Mouse (Mus musculus) ES-E14 (cell line): ENCODE results near the gene Myo7a. TPM values are rescaled to one million over a fixed set of nuclear protein-coding genes. Genes with fewer than 3 reads are reported as not detected.

ENCODE experiments used
- DNase-seq: peaks from one replicate; pipeline ENCODE4 v3.0.0-alpha.2; 2013; ENCODE audit warnings: low read depth, low spot score
- H3K27ac ChIP-seq: 2 replicates; pipeline ENCODE4 v1.5.1; 2012; ENCODE audit warnings: low read depth, mild to moderate bottlenecking, low read length, moderate library complexity, mixed read lengths; ENCODE audit not compliant: poor library complexity, insufficient read depth, severe bottlenecking
- H3K36me3 ChIP-seq: 2 replicates; pipeline ENCODE4 v1.6.1; 2012; ENCODE audit warnings: mild to moderate bottlenecking, low read length, moderate library complexity, mixed read lengths; ENCODE audit not compliant: control insufficient read depth, poor library complexity, insufficient read depth, severe bottlenecking
- H3K4me1 ChIP-seq, 2 experiments: fragments of 150-350 bp in 1 of 2; sonication (generic) in 1 of 2; 2 replicates each; pipeline ENCODE4 v1.6.1; 2012; ENCODE audit warnings: low read length in 2 of 2, mild to moderate bottlenecking in 1 of 2, mixed read lengths in 1 of 2; ENCODE audit not compliant: control insufficient read depth in 2 of 2, insufficient read depth in 2 of 2, poor library complexity in 1 of 2
- H3K4me3 ChIP-seq, 2 experiments: fragments of 150-350 bp in 1 of 2; sonication (generic) in 1 of 2; 2 replicates each; pipeline ENCODE4 v1.5.1; 2012; ENCODE audit warnings: low read length in 2 of 2, low read depth in 1 of 2, mild to moderate bottlenecking in 1 of 2, mixed read lengths in 1 of 2; ENCODE audit not compliant: insufficient read depth in 1 of 2, poor library complexity in 1 of 2, severe bottlenecking in 1 of 2
- H3K9ac ChIP-seq: 2 replicates; pipeline ENCODE4 v1.6.1; 2012; ENCODE audit warnings: low read depth, mild to moderate bottlenecking, low read length, mixed read lengths; ENCODE audit not compliant: poor library complexity, insufficient read depth, severe bottlenecking
- H3K9me3 ChIP-seq: fragments of 150-350 bp; sonication (generic); 2 replicates; pipeline ENCODE4 v1.6.1; 2012; ENCODE audit warnings: low read depth, mild to moderate bottlenecking, low read length; ENCODE audit not compliant: control insufficient read depth, insufficient read depth
- CHD2 ChIP-seq: IDR thresholded peaks from 2 replicates; pipeline ENCODE4 v1.6.1; 2014; ENCODE audit warnings: mild to moderate bottlenecking, low read depth, low read length, inconsistent platforms
- HCFC1 ChIP-seq: IDR thresholded peaks from 2 replicates; pipeline ENCODE4 v1.6.1; 2012; ENCODE audit warnings: low read length, inconsistent platforms, borderline replicate concordance; ENCODE audit not compliant: insufficient read depth
- MAFK ChIP-seq: IDR thresholded peaks from 2 replicates; pipeline ENCODE4 v1.6.1; 2014; ENCODE audit warnings: mild to moderate bottlenecking, low read depth, low read length, inconsistent platforms; ENCODE audit not compliant: insufficient read depth
- ZC3H11A ChIP-seq: IDR thresholded peaks from 2 replicates; pipeline ENCODE4 v1.6.1; 2012; ENCODE audit warnings: low read depth, mild to moderate bottlenecking, inconsistent platforms, low read length, borderline replicate concordance
- ZNF384 ChIP-seq: IDR thresholded peaks from 2 replicates; pipeline ENCODE4 v1.6.1; 2012; ENCODE audit warnings: low read depth, low read length, inconsistent platforms
- in situ Hi-C, 2 experiments: fragments of 600-800 bp; cut with MboI; formaldehyde crosslinking; loops; one replicate each; pipeline ENCODE4 v1.15.1; 2025; ENCODE audit warnings: low sequenced_read_pairs in 2 of 2, inconsistent platforms in 1 of 2; ENCODE audit not compliant: unreplicated experiment in 2 of 2
- total RNA-seq: library from RNA; depleted of rRNA; stranded (reverse); fragments of 300-350 nt; gene quantifications from 2 replicates; pipeline ENCODE4 v1.2.3, GENCODE M21; 2012

Myo7a gene
- total RNA-seq, 1 experiment, result 1.8 TPM

DNA sequence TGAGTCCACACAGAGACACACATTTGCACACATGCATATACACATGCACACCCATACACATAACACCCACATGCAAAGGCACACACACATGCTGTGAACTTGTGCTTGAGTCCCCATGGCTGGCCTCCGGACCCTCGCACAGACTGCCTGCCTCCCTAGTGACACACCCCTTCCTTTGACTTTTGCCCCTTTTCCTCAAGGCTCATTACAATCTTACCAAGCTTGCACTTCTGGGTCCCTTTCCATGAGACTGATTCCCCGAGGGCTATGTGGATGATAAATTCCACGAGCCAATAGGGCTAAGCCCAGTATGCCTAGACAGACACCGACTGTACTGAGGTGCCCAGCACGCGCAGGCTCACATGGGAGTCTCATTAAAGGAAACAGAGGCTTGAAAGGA, 13.1 kb downstream of the Myo7a start:
- Histone ChIP-seq H3K36me3 (no peaks in the 10 kb centered on the region), H3K4me3 (no peak overlapping the region), H3K27ac (no peak overlapping the region), H3K9ac (no peak overlapping the region), H3K9me3 (no peaks in the 10 kb centered on the region), H3K4me1 (peaks cover 0 to 4% of the 10 kb centered on the region in 2 experiments; a peak in 2 of 4 replicates)
- in situ Hi-C loops, result no loop called here
- DNase-seq, result no peak
- TF ChIP-seq MAFK (no peak), ZNF384 (no peak), CHD2 (no peak), HCFC1 (no peak), ZC3H11A (no peak)

DNA sequence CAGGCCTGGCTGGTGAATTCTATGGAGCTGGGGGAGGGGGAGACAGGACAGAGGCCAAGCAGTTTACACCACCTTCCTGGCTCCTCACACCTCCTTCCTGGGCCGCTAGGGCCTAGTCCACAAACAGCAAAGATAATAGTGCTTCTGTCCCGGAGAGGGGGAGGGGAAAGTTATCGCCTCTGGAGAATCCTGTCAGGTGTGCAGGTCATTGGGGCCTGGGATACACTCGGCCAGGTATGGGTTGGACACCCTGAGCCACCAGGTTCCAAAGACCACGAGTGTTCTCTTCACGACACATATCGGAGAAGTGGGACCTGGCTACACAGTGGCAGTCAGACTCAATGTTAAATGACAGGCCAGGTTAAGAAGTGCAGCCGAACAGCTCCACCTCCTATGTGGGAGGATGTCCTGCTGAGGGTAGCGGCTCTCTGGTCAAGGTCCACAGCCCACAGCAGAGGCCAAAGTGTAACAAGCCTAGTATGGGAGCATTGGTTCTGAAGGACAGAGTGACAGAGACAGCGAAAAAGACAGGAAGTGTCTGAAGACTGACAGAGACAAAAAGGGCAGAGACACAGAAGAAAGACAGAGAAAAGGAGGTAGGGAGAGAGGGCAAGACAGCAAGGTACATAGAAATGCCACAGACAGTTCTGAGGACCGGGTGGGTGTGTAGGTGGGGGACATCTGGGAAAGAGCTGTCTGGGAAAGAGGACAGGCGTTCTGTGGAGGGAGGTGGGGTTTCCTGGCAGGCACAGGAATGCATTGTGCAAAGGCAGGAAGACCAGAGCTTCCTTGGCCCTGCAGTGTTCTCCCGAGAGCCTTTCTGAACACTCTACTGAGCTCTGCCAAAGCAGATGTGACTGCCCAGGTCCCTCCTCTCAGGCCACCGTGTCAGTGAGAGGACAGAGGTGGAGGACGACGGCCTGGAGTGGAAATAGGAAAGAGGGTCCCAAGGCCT, 14.6 kb downstream of the Myo7a start:
- no peaks in the 10 kb centered on the region for H3K36me3 ChIP-seq
- in situ Hi-C loops, result no loop called here
- no peak overlapping the region for H3K9ac ChIP-seq
- no peak overlapping the region for H3K27ac ChIP-seq
- DNase-seq, result no peak
- no peaks in the 10 kb centered on the region for H3K9me3 ChIP-seq
- H3K4me3 ChIP-seq, result no peak overlapping the region
- TF ChIP-seq ZNF384 (no peak), ZC3H11A (no peak), HCFC1 (no peak)
- H3K4me1 ChIP-seq, result peaks cover 0 to 4% of the 10 kb centered on the region in 2 experiments; a peak in 1 of 4 replicates

DNA sequence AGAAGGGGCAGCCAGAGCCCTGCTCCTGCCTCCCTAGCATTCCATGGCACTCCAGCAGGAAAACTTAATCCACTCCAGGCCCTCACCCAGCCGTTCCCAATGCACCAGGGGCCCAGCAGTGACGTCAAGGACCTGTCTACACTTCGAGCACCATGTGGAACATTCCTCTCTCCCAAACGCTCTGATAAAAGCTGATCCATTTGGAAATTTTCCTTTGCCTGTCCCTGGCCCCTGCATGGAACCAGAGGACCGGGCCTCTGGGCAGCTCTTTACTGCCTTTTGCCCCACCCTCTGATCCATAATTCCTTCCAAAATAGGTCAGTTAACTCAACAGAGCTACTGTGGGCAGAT, 15.4 kb downstream of the Myo7a start:
- no peaks in the 10 kb centered on the region for H3K36me3 ChIP-seq
- no peak for DNase-seq
- H3K9ac ChIP-seq, result no peak overlapping the region
- H3K4me3 ChIP-seq, result no peak overlapping the region
- TF ChIP-seq ZC3H11A (no peak), MAFK (no peak), HCFC1 (no peak), CHD2 (no peak), ZNF384 (no peak)
- in situ Hi-C loops, result no loop called here
- peaks cover 0 to 4% of the 10 kb centered on the region in 2 experiments; a peak in 1 of 4 replicates for H3K4me1 ChIP-seq
- H3K27ac ChIP-seq, result no peak overlapping the region
- H3K9me3 ChIP-seq, result no peaks in the 10 kb centered on the region

DNA sequence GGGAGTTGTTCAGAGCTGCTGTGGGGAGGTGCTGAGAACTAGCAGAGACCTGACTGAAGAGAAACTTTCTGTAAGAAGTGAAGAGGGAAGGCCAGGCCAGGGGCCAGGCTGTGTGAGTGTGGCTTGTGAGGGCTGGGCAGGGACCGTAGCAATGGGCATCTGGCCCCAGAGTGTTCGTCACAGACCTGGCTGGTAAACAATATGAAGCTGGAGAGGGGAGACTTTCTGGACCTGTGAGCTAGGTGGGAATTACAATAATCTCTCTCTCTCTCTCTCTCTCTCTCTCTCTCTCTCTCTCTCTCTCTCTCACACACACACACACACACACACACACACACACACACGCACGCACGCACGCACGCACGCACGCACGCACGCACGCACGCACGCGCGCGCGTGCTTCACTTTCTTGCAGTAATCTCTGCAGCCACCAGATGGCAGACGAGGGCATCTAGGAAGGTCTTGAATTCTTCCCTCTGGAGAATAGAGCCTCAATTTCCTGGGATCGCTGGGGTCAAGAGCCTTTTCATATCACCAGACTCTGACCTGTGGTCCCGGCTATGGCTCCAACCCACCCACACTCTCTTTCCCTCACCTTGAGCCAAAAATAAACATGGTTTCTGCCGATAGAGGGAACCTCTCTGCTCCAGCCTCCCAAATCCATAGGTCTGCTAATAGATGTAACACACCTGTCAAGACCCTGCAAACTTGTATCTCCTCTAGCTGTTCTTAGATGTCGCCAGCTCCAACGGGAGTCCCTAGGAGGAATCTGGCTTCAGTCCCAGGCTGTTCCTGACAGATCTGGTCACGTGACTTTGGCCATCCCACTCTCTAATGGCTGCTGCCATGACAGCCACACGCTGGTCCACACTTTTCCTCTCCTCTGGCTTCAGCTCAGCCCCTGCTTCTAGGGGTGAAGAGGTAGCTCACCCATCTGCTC, 16.1 kb downstream of the Myo7a start:
- H3K9me3 ChIP-seq, result no peaks in the 10 kb centered on the region
- in situ Hi-C loops, result no loop called here
- H3K36me3 ChIP-seq, result no peaks in the 10 kb centered on the region
- TF ChIP-seq ZC3H11A, result no peak
- no peak for TF ChIP-seq ZNF384
- TF ChIP-seq MAFK, result no peak
- no peak for TF ChIP-seq CHD2
- no peak for TF ChIP-seq HCFC1
- H3K9ac ChIP-seq, result no peak overlapping the region
- peaks cover 0 to 4% of the 10 kb centered on the region in 2 experiments; a peak in 1 of 4 replicates for H3K4me1 ChIP-seq
- H3K27ac ChIP-seq, result no peak overlapping the region
- peak; percentile 47 for DNase-seq
- 0 out of 4 replicates have a peak overlapping the region, but pooled peaks of 1 of the 2 experiments have one; percentile 15 for H3K4me3 ChIP-seq
